Mouse (Mus musculus) gastrocnemius, adult 8-10 months (tissue): ENCODE results near the gene Olfr654. TPM values are rescaled to one million over a fixed set of nuclear protein-coding genes. Genes with fewer than 3 reads are reported as not detected.

Experiments
- DNase-seq, 2 experiments: peaks; one replicate each; pipeline ENCODE4 v3.0.0; 2022; ENCODE audit warnings: low spot score in 2 of 2
- total RNA-seq, 4 experiments: library from RNA; stranded (reverse); gene quantifications; 2 replicates each; pipeline ENCODE4 v1.2.4; 2022

Gene Olfr654
- not detected for total RNA-seq

- DNase-seq = no peak
Measured at GRCm38 (mm10) chr7:104586725-104587124, at the start of gene Olfr654. TSS of gene Olfr654 (plus strand) at chr7:104587025.

DNA sequence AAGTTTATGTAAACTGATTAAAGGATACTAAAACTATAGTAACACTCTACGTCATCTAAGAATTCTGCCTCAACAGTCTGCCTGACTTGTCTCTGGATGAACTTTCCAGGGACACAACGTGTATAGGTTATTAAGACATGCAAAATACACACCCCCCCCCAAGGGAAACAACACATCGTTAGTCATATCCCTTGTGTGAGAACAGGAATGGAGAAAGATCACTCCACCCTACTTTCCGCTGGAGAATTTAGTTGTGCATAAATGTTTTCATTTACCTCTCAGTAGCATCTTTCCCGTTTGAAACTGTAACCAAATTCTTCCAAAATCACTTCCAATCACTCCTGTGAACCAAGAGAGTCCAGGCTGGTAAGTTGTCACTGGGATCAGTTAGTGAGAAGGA is 37.0 kb upstream of the Olfr654 start, which contains the start of gene Olfr651:
Gene Olfr651, plus strand, starts transcription at position 301 of the 400 bp plus-strand sequence.
- DNase-seq = no peak

DNA sequence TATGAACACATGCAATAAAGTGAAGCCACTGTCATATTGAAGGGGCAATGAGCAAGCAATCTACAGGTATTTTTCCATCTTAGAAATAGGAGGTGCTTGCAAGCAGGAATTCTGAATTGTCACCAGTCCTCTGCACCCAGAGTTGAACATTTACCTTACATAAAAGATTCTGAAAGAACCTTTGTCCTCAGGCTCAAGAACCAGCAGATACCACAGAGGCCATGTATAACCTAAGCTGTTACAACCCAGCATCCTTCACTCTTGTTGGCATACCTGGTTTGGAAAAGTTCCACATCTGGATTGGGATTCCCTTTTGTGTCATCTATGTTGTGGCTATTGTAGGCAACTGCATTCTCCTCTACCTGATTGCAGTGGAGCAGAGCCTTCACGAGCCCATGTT is 34.1 kb upstream of the Olfr654 start:
- no peak for DNase-seq

DNA sequence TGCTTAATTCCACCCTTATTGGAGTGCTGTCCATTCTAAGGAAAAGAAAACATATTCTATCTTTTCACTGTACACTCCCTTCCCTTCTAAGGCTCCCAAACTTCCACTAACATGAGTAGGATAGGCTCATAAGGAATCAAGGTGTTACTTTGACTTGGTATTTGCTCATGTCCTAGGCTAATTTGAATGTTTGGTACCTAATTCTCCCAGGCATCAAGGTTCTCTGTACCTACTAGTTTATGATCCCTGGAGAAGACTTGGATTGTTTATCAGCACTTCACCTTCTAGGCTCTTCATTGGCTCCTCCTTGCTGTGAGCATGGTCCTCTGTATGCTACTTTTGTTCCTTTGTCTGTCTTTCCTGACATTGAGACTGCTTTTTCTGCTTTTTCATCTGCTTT is 26.2 kb upstream of the Olfr654 start, which contains the start of gene Olfr652:
Gene Olfr652, plus strand, starts transcription at position 301 of the 400 bp plus-strand sequence.
- DNase-seq = no peak

DNA sequence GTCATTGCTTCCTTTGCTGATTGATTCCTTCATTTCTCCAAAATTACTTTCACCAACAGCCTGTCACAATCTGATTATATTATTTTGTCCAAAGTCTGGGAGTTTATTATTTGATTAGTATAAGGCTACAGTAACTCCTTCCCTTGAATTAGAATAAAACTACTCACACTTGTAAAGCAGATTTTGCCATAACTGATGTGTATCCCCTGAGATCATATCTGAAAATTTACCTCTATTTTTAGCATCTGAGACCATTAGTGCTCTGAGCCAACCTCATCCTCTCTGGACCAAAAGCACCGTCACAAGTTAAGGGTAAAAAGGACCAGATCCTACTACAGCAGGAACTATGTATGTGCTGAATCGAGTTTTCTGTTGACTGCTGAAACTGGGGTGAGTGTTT is 9.8 kb upstream of the Olfr654 start, which contains the start of gene Olfr653:
Gene Olfr653, plus strand, starts transcription at position 301 of the 400 bp plus-strand sequence.
- no peak for DNase-seq

DNA sequence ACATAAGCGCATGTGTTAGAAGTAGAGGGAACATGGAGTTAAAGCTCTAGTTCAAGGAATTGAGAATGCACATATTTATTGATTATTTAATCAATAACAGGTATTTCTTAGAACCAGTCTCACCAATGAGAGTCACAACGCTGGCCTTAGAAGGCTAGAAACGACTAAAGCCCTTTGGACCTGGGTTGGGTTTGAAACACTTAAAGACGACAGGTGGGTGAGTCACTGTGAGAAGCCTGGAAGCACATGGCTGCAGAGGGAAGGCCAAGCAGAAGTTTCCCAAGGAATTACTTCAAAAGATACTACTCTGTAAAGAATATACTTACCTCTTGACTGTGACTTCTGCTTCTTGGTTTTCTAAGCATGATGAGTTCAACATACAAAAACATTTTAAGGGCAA is 6.0 kb upstream of the Olfr654 start:
- DNase-seq = no peak

GRCm38 (mm10) chr7:104581429-104581828 is 5.4 kb upstream of the Olfr654 start:
- no peak for DNase-seq

GRCm38 (mm10) chr7:104588274-104588673 is 1.4 kb downstream of the Olfr654 start:
- DNase-seq = no peak

GRCm38 (mm10) chr7:104601679-104602078 is 14.9 kb downstream of the Olfr654 start, which contains the start of gene Olfr655:
TSS of gene Olfr655 (minus strand) at chr7:104601779.
- DNase-seq = no peak

DNA sequence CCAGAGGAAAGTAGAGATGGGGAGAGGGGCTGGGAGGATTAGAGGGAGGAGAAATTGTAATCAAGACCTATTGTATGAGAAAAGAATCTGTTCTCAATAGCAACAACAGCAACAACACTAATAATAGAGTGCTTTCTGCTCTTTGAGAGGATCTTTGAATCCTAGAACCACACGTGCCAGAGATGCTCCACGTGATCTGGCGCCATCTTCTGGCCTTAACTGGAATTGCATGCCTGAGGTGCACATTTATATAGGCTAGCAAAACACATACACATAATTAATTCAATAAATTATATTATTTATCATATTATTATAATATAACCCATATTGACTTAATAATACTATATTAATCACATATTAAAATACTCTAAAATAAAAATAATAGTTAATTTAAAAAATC is 16.3 kb downstream of the Olfr654 start:
- DNase-seq = no peak

DNA sequence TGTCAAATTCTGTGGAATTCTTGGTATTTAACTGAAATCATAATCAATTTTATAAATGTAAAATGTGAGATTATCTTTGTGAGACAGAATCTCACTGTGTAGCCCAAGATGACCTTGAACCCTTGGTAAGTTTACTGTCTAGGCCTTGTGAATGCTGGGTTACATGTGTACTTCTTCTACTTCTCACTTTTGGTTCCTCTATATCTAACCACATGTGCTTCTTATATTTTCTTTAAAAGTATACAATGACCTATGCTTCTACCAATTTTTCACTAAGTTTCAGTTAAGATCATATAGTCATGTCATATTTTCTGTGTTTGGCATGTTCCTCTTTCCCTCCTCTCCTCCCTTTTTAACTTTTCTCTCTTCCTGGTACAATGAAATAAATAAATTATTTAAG is 17.9 kb downstream of the Olfr654 start:
- DNase-seq = no peak

DNA sequence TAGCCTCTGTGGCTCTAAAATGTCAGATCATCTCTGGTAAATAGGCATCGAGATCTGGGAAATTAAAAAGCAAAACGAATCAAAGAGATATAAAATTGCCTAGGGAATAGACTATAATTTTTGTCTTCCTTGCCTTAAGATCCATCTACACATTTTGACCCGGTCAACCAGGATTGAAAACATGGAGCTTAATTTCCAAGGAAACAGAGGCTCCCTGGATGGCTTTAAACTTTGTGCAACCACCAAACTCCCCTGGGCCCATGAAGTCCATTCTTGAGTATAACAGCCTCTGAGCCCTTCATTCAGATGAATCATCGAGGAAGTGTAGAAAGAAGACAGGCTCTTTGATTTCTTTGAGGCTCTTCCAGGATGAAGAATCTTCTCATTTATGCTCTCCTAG is 26.8 kb downstream of the Olfr654 start, which contains the start of gene Olfr656:
Gene Olfr656, plus strand, starts transcription at position 301 of the 400 bp plus-strand sequence.
- no peak for DNase-seq

- DNase-seq = no peak
Measured at GRCm38 (mm10) chr7:104624494-104624893, 37.7 kb downstream of the Olfr654 start, which contains the start of gene Olfr657. TSS of gene Olfr657 (plus strand) at chr7:104624794.

Other genes with a start within 250 kb of the Olfr654 start
- 1 to 10 TPM; 2.3 to 3.1 (median 2.6) TPM for gene Trim12c, start 233.7 kb upstream of the Olfr654 start, total RNA-seq
- not detected for gene Trim30b, start 217.1 kb upstream of the Olfr654 start, total RNA-seq
- gene Trim30c, start 186.2 kb upstream of the Olfr654 start, total RNA-seq = not detected
- gene Trim30a, start 121.8 kb upstream of the Olfr654 start, total RNA-seq = under 1 TPM; 0.53 to 0.96 (median 0.82) TPM
- gene Trim30d, start 79.2 kb upstream of the Olfr654 start, total RNA-seq = under 1 TPM; 0.24 to 0.43 (median 0.39) TPM
- gene Olfr651, start 36.9 kb upstream of the Olfr654 start, total RNA-seq = not detected
- not detected for gene Olfr652, start 26.1 kb upstream of the Olfr654 start, total RNA-seq
- not detected for gene Olfr653, start 9.7 kb upstream of the Olfr654 start, total RNA-seq
- gene Olfr655, start 14.8 kb downstream of the Olfr654 start, total RNA-seq = not detected
- gene Olfr656, start 26.9 kb downstream of the Olfr654 start, total RNA-seq = not detected
- gene Olfr657, start 37.8 kb downstream of the Olfr654 start, total RNA-seq = not detected
- not detected for gene Olfr658, start 60.3 kb downstream of the Olfr654 start, total RNA-seq
- not detected for gene Olfr659, start 79.7 kb downstream of the Olfr654 start, total RNA-seq
- not detected for gene Olfr661, start 99.5 kb downstream of the Olfr654 start, total RNA-seq
- not detected for gene Usp17le, start 190.4 kb downstream of the Olfr654 start, total RNA-seq